Comparison of ENCODE assay signal across 25 mouse cellular contexts in the genomic region with DNA sequence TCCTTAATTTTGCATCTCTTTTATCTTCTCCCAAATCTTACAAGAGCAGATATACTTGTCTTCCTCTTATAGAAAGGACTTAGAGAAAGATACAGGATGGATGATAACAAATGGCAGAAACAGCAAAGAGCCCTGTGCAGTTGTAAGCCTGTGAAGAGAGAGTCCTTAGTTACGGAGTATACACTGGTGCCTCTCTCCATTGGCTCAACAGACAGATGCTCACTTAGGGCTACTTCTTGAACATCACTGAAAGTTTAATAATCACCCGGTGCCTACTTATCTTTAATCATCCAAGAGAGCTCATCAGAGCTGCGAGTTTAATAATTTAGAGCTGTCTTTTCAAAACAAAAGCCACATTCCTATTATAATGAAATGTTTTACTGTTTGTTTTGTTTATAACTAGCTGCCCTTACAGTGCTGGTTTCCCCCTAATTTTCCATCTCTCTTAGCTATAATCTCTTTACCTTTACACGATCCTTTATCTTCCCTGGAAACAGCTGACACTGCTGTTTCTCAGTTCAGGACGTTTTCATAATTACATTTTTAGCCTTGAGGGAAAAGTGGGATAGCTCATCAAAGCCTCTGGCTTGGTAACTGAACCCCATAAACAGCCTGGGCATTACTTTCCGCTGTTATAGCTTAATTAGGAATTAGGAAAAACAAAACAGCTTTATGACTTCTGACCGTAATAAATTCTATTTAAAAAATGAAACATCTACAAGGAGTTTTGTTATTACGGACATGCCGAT.
"Had no signal": no experiment of that assay in that cellular context is flagged by ENCODE, and none has a peak within 500 bp of the region (broad histone marks: within the 10 kb centered on the region; RNA-seq: fewer than 3 reads in every experiment).

No protein-coding gene starts in this region.

- H3K9ac ChIP-seq: forebrain, embryonic 15.5 days; forebrain, postnatal 0 days; heart, embryonic 12.5 days; hindbrain, embryonic 14.5 days; kidney, embryonic 15.5 days; limb, embryonic 13.5 days; limb, embryonic 15.5 days had no signal

- H3K4me3 ChIP-seq: forebrain, embryonic 15.5 days; heart, embryonic 10.5 days; heart, embryonic 12.5 days; hindbrain, embryonic 10.5 days; kidney, embryonic 15.5 days; layer of hippocampus, adult 2 months; limb, embryonic 13.5 days; limb, embryonic 15.5 days had no signal

- H3K27me3 ChIP-seq: forebrain, embryonic 15.5 days; heart, embryonic 12.5 days; kidney, embryonic 15.5 days; limb, embryonic 13.5 days; limb, embryonic 15.5 days had no signal

- H3K27ac ChIP-seq: forebrain, embryonic 15.5 days; heart, embryonic 10.5 days; hindbrain, embryonic 10.5 days; hindbrain, embryonic 14.5 days; kidney, embryonic 15.5 days; kidney, postnatal 0 days; layer of hippocampus, adult 2 months; limb, embryonic 13.5 days; limb, embryonic 15.5 days had no signal

- H3K4me2 ChIP-seq: forebrain, embryonic 15.5 days; heart, embryonic 12.5 days; hindbrain, embryonic 14.5 days; kidney, embryonic 15.5 days; limb, embryonic 13.5 days; limb, embryonic 15.5 days had no signal

- H3K9me3 ChIP-seq: forebrain, embryonic 15.5 days; heart, embryonic 10.5 days; heart, embryonic 12.5 days; kidney, embryonic 15.5 days; limb, embryonic 15.5 days had no signal

- DNase-seq: forebrain, postnatal 0 days; gastrocnemius, postnatal 14 days; gastrocnemius, postnatal 36 days; heart, adult 11 months; heart, postnatal 10 days; heart, postnatal 4 days; kidney, adult 11 months; kidney, adult 2 months; kidney, adult 9 months; kidney, postnatal 25 days; kidney, postnatal 4 days; layer of hippocampus, postnatal 36 days; left cerebral cortex, postnatal 4 days had no signal

- H3K4me1 ChIP-seq: forebrain, embryonic 15.5 days; heart, embryonic 10.5 days; heart, embryonic 12.5 days; hindbrain, embryonic 10.5 days; kidney, embryonic 15.5 days; limb, embryonic 13.5 days; limb, embryonic 15.5 days had no signal

- H3K36me3 ChIP-seq: forebrain, embryonic 15.5 days; heart, embryonic 10.5 days; heart, embryonic 12.5 days; hindbrain, embryonic 10.5 days; kidney, embryonic 15.5 days; limb, embryonic 13.5 days; limb, embryonic 15.5 days had no signal

- ATAC-seq: forebrain, embryonic 15.5 days; forebrain, postnatal 0 days; hindbrain, embryonic 16.5 days; intestine, embryonic 16.5 days had no signal
